Mouse (Mus musculus) gastrocnemius, postnatal 36 days (tissue): ENCODE data around the gene Sapcd1. TPM values are rescaled to one million over a fixed set of nuclear protein-coding genes. Genes with fewer than 3 reads are reported as not detected.
A peak's percentile ranks its signal among the peaks of the same experiment; 100 is the strongest.
"Not testable (repeated sequence)": the region's sequence is repeated elsewhere in the genome, so short reads cannot be mapped to it uniquely, and the experiment has no call there.

ENCODE experiments used
- DNase-seq, 2 experiments: peaks; one replicate each; pipeline ENCODE4 v3.0.0; 2022
- intact Hi-C: fragments of 180-260 bp; cut with DNase I; formaldehyde crosslinking; loops from one replicate; pipeline ENCODE4 v1.15.1; 2025
- total RNA-seq, 2 experiments: library from RNA; stranded (reverse); gene quantifications; 2 replicates each; pipeline ENCODE4 v1.2.3; 2021

The Sapcd1 gene
- total RNA-seq, 2 experiments from 2014 or later, result not detected

DNA sequence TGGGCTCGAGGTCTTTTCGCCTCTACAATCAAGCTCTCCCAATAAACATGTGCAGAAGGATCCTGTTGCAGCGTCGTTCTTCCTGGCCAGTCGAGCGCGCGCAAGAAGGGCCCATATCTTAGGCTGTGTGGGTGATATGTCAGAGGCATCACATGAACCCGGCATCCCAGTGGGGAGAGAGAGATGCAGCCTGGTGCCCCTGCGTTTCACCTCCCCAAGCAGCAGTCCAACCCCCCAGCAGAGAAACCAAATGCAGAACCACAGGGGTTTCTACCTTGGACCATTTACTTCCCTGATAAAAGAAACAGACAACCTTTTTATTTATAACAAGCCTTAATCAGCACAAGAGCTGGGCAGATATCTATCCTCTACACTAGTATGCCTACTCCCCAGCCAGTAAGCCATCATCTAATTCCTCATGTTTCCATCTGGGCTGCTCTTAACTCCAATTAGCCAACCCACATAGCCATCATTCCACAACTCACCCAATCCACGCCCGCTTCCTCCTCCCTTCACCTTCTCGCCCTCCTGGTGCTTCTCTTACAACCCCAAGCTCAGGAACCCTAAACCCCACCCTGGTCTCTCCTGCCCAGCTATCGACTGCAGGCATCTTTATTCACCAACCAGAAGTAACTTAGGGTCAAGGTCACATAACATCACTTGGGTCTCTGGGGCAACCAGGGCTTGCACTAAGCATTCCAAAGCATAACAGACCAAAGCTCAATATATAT is 31.2 kb downstream of the Sapcd1 start:
- intact Hi-C loops, result no loop called here
- DNase-seq, result no peak

- DNase-seq, intact Hi-C loops: not testable (repeated sequence)
Measured at GRCm38 (mm10) chr17:34995927-34996326, 31.9 kb downstream of the Sapcd1 start.

DNA sequence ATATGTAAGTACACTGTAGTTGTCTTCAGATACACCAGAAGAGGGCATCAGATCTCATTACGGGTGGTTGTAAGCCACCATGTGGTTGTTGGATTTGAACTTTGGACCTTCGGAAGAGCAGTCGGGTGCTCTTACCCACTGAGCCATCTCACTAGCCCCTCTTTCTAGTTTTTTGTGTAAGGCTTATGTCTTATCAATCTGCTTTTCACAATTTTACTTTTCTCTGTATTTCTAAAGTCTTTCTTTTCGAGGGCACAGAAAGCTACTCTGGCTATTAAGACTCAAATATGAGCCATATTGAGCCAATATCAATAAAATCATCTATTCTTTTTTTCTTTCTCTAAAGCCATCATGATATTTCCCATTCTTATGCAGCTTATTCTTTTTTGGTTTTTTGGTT is 32.6 kb downstream of the Sapcd1 start:
- intact Hi-C loops, DNase-seq: not testable (repeated sequence)

- no peak for DNase-seq
- intact Hi-C loops, result no loop called here
Measured at GRCm38 (mm10) chr17:34994751-34995150, 33.1 kb downstream of the Sapcd1 start.

DNA sequence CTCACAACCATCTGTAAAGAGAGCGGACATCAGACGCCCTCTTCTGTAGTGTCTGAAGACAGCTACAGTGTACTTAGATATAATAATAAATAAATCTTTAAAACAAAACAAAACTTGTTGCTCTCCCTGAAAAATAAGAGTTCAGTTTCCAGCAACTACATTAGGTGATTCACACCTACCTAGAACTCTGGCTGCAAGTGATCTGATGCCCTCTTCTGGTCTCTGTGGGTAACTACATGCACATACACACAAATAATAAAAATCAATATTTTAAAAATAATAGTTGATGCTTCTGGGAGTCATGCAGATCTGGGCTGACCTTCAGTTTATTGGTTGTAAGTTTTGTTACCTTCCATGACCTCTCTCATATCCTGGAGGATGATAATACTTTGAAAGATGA is 43.6 kb downstream of the Sapcd1 start:
- intact Hi-C loops, result loop anchor here (10.0 kb wide), 1 partner anchor 49 kb away; the partner anchor contains the start of gene Neu1
- DNase-seq, result no peak

DNA sequence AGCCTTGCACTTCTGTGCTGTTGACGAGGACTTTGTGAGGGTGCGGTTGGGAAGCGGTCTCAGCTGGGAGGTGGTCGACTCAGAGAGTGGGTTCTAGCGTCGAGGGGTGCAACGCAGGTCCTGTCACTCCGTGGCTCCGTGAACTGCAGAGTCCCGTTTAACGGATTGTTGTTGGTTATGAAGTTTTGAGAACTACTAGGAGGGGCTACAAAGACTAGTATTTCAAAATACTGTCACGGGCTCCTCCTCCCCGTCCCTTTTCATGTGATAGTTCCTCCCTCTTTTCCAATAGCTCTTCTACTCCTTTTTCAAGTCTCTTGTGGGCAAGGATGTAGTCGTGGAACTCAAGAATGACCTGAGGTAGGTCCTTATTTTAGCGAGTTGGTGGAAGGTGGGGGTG is 45.5 kb downstream of the Sapcd1 start:
- intact Hi-C loops, result loop anchor here (2.0 to 10.0 kb wide), 2 partner anchors 48 to 126 kb away; partner anchors contain the start of gene Neu1
- DNase-seq, result no peak

GRCm38 (mm10) chr17:34981690-34982180 is 46.1 kb downstream of the Sapcd1 start, which contains the start of gene Lsm2:
Lsm2 (plus strand) TSS chr17:34981862.
- peak; percentile 87 to 90 for DNase-seq
- intact Hi-C loops, result loop anchor here (2.0 to 10.0 kb wide), 3 partner anchors 29 to 125 kb away; partner anchors contain the start of gene Neu1

DNA sequence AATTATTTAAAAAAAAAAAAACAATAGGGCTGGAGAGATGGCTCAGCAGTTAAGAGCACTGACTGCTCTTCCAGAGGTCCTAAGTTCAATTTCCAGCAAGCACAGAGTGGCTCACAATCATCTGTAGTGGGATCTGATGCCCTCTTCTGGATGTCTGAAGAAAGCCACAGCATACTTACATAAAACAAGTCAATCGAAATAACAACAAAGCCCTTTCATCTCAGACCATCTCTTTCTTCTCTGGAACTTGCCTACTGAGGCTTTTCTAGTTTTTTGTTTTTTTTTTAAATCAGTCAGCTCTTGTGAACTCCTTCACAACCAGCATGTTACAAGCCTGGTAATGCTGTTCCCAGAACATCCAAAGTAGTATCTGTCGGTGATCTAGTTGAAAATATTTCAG is 47.2 kb downstream of the Sapcd1 start:
- DNase-seq, result no peak
- intact Hi-C loops, result loop anchor here (2.0 to 10.0 kb wide), 2 partner anchors 28 to 46 kb away; partner anchors contain the start of gene Neu1

GRCm38 (mm10) chr17:34979631-34980030 is 48.2 kb downstream of the Sapcd1 start:
- intact Hi-C loops, result loop anchor here (2.0 to 10.0 kb wide), 2 partner anchors 27 to 45 kb away; partner anchors contain the start of gene Neu1
- DNase-seq, result no peak

DNA sequence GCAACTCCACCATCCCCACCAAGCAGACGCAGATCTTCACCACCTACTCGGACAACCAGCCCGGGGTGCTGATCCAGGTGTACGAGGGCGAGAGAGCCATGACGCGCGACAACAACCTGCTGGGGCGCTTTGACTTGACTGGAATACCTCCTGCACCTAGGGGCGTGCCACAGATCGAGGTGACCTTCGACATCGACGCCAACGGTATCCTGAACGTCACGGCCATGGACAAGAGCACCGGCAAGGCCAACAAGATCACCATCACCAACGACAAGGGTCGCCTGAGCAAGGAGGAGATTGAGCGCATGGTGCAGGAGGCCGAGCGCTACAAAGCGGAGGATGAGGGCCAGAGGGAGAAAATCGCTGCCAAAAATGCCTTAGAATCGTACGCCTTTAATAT is 49.6 kb downstream of the Sapcd1 start:
- DNase-seq, result no peak
- intact Hi-C loops, result no loop called here

DNA sequence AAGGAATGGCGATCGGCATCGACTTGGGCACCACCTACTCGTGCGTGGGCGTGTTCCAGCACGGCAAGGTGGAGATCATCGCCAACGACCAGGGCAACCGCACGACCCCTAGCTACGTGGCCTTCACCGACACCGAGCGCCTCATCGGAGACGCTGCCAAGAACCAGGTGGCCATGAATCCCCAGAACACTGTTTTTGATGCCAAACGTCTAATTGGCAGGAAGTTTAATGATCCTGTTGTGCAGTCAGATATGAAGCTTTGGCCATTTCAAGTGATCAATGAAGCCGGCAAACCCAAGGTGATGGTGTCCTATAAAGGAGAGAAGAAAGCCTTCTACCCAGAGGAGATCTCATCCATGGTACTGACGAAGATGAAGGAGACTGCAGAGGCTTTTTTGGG is 50.8 kb downstream of the Sapcd1 start:
- no peak for DNase-seq

More for the DNA sequence above, 50.8 kb downstream of the Sapcd1 start:
- intact Hi-C loops, result no loop called here

Other genes starting within 250 kb of the Sapcd1 start
- gene Cyp21a1, start 223.5 kb downstream of the Sapcd1 start, total RNA-seq, result not detected
- 1 to 10 TPM; 5.8 to 8.7 TPM for gene Stk19, start 191.1 kb downstream of the Sapcd1 start, total RNA-seq
- gene Dxo, start 191.0 kb downstream of the Sapcd1 start, total RNA-seq, result 1 to 10 TPM; 6.5 to 9.1 TPM
- 10 to 100 TPM; 17.0 to 20.0 TPM for gene Skiv2l, start 177.8 kb downstream of the Sapcd1 start, total RNA-seq
- 1 to 10 TPM; 8.8 to 9.0 TPM for gene Nelfe, start 177.6 kb downstream of the Sapcd1 start, total RNA-seq
- gene Cfb, start 165.5 kb downstream of the Sapcd1 start, total RNA-seq, result 1 to 10 TPM; 1.5 to 3.4 TPM
- gene Zbtb12, start 148.5 kb downstream of the Sapcd1 start, total RNA-seq, result 1 to 10 TPM; 4.6 to 5.7 TPM
- under 1 TPM in 1 of 2 experiments, not detected in 1; 0.20 TPM for gene Gm20547, start 146.0 kb downstream of the Sapcd1 start, total RNA-seq
- 1 to 10 TPM; 1.4 to 1.5 TPM for gene C2, start 129.8 kb downstream of the Sapcd1 start, total RNA-seq
- gene Ehmt2, start 129.5 kb downstream of the Sapcd1 start, total RNA-seq, result 10 to 100 TPM; 24.7 to 28.2 TPM
- gene Slc44a4, start 113.5 kb downstream of the Sapcd1 start, total RNA-seq, result under 1 TPM in 1 of 2 experiments, not detected in 1; 0.17 TPM
- gene Neu1, start 96.8 kb downstream of the Sapcd1 start, total RNA-seq, result 1 to 10 TPM; 8.0 to 8.5 TPM
- 1 to 10 TPM; 4.6 to 6.1 TPM for gene Hspa1b, start 68.8 kb downstream of the Sapcd1 start, total RNA-seq
- gene Gm20481, start 58.1 kb downstream of the Sapcd1 start, total RNA-seq, result not detected
- gene Hspa1a, start 55.9 kb downstream of the Sapcd1 start, total RNA-seq, result 10 to 100 TPM in 1 of 2 experiments, 1 to 10 TPM in 1; 8.8 to 10.1 TPM
- 10 to 100 TPM; 18.6 to 23.2 TPM for gene Hspa1l, start 55.3 kb downstream of the Sapcd1 start, total RNA-seq
- gene Lsm2, start 46.2 kb downstream of the Sapcd1 start, total RNA-seq, result 10 to 100 TPM; 13.1 to 15.3 TPM
- gene Vars, start 27.0 kb downstream of the Sapcd1 start, total RNA-seq, result 10 to 100 TPM; 29.3 to 31.8 TPM
- gene Vwa7, start 11.4 kb downstream of the Sapcd1 start, total RNA-seq, result 10 to 100 TPM; 11.3 to 12.8 TPM
- gene Msh5, start 18.7 kb upstream of the Sapcd1 start, total RNA-seq, result under 1 TPM; 0.20 to 0.35 TPM
- 10 to 100 TPM; 10.9 to 12.0 TPM for gene Clic1, start 21.9 kb upstream of the Sapcd1 start, total RNA-seq
- 1 to 10 TPM; 8.4 to 8.9 TPM for gene Ddah2, start 31.0 kb upstream of the Sapcd1 start, total RNA-seq
- gene Ly6g6c, start 37.4 kb upstream of the Sapcd1 start, total RNA-seq, result not detected
- gene Mpig6b, start 38.2 kb upstream of the Sapcd1 start, total RNA-seq, result not detected
- gene Ly6g6e, start 48.9 kb upstream of the Sapcd1 start, total RNA-seq, result not detected
- 1 to 10 TPM in 1 of 2 experiments, not detected in 1; 1.8 TPM for gene Ly6g6d, start 50.0 kb upstream of the Sapcd1 start, total RNA-seq
- gene Ly6g6f, start 57.6 kb upstream of the Sapcd1 start, total RNA-seq, result not detected
- gene Abhd16a, start 61.2 kb upstream of the Sapcd1 start, total RNA-seq, result 10 to 100 TPM; 67.7 to 73.9 TPM
- not detected for gene Ly6g5c, start 80.3 kb upstream of the Sapcd1 start, total RNA-seq
- gene Ly6g5b, start 87.4 kb upstream of the Sapcd1 start, total RNA-seq, result not detected
- gene Gpank1, start 93.4 kb upstream of the Sapcd1 start, total RNA-seq, result 1 to 10 TPM; 6.0 to 7.8 TPM
- 100 to 1,000 TPM; 145 to 170 TPM for gene Csnk2b, start 94.0 kb upstream of the Sapcd1 start, total RNA-seq
- gene D17H6S53E, start 98.4 kb upstream of the Sapcd1 start, total RNA-seq, result 10 to 100 TPM; 13.0 to 17.0 TPM
- not detected for gene Apom, start 104.0 kb upstream of the Sapcd1 start, total RNA-seq
- 100 to 1,000 TPM; 191 to 208 TPM for gene Bag6, start 107.2 kb upstream of the Sapcd1 start, total RNA-seq
- gene Prrc2a, start 136.9 kb upstream of the Sapcd1 start, total RNA-seq, result 10 to 100 TPM; 88.4 to 93.0 TPM
- under 1 TPM in 1 of 2 experiments, not detected in 1; 0.47 TPM for gene Aif1, start 148.1 kb upstream of the Sapcd1 start, total RNA-seq
- gene Lst1, start 160.4 kb upstream of the Sapcd1 start, total RNA-seq, result 1 to 10 TPM in 1 of 2 experiments, under 1 TPM in 1; 0.74 to 1.5 TPM
- under 1 TPM in 1 of 2 experiments, not detected in 1; 0.46 TPM for gene Ltb, start 166.4 kb upstream of the Sapcd1 start, total RNA-seq
- gene Tnf, start 174.0 kb upstream of the Sapcd1 start, total RNA-seq, result under 1 TPM in 1 of 2 experiments, not detected in 1; 0.46 TPM
- gene Lta, start 177.3 kb upstream of the Sapcd1 start, total RNA-seq, result under 1 TPM; 0.36 to 0.62 TPM
- not detected for gene Gm16181, start 192.8 kb upstream of the Sapcd1 start, total RNA-seq
- 1 to 10 TPM; 1.7 to 2.4 TPM for gene Atp6v1g2, start 205.6 kb upstream of the Sapcd1 start, total RNA-seq
- gene Nfkbil1, start 207.8 kb upstream of the Sapcd1 start, total RNA-seq, result 1 to 10 TPM; 5.5 to 8.7 TPM
- 10 to 100 TPM; 67.7 to 83.0 TPM for gene Ddx39b, start 213.7 kb upstream of the Sapcd1 start, total RNA-seq
- gene H2-D1, start 234.7 kb upstream of the Sapcd1 start, total RNA-seq, result 10 to 100 TPM; 28.2 to 39.1 TPM